Mouse (Mus musculus) adrenal gland, postnatal 14 days (tissue): ENCODE results near the gene Rhoh. TPM values are rescaled to one million over a fixed set of nuclear protein-coding genes. Genes with fewer than 3 reads are reported as not detected.

ENCODE experiments used
- DNase-seq: peaks from one replicate; pipeline ENCODE4 v3.0.0; 2021; ENCODE audit warnings: mixed read lengths
- total RNA-seq: library from RNA; stranded (reverse); gene quantifications from 2 replicates; pipeline ENCODE4 v1.2.3, GENCODE M21; 2021

Gene Rhoh
- total RNA-seq, 1 experiment from 2014 or later: 1.1 TPM

GRCm38 (mm10) chr5:65933258-65933657, 72.2 kb downstream of the Rhoh start:
- no peak for DNase-seq

GRCm38 (mm10) chr5:65933764-65934163, 72.8 kb downstream of the Rhoh start:
- no peak for DNase-seq

GRCm38 (mm10) chr5:65934783-65935182, 73.8 kb downstream of the Rhoh start, which contains the start of gene Chrna9:
Gene Chrna9 (plus strand): TSS chr5:65934921.
- no peak for DNase-seq

- DNase-seq: peak; percentile 39
Measured at GRCm38 (mm10) chr5:65937011-65937726, 76.2 kb downstream of the Rhoh start.

GRCm38 (mm10) chr5:65937998-65938715, 77.1 kb downstream of the Rhoh start:
- DNase-seq: peak; percentile 92

GRCm38 (mm10) chr5:65941145-65941544, 80.1 kb downstream of the Rhoh start:
- DNase-seq: no peak

Other genes with a start within 250 kb of the Rhoh start
- 92.5 and 94.8 TPM in 2 replicates for gene Pds5a, start 162.9 kb upstream of the Rhoh start, total RNA-seq
- gene N4bp2, start 97.7 kb upstream of the Rhoh start, total RNA-seq: 26.2 and 27.2 TPM in 2 replicates
- gene Chrna9, start 73.7 kb downstream of the Rhoh start, total RNA-seq: 0.45 and 0.48 TPM in 2 replicates
- gene 9130230L23Rik, start 143.1 kb downstream of the Rhoh start, total RNA-seq: 0.53 and 0.74 TPM in 2 replicates